Mouse (Mus musculus): ENCODE results near the gene Gjc2.

Gene Gjc2

GRCm38 (mm10) chr11:59161398-59161797 lies 21.6 kb downstream of the Gjc2 start:
- DNase-seq (ENCODE audit: low read depth, low spot score) = no peak

- no peak for DNase-seq (ENCODE audit: low read depth, low spot score)
Measured at GRCm38 (mm10) chr11:59159558-59159957, 23.5 kb downstream of the Gjc2 start.

- DNase-seq (ENCODE audit: low read depth, low spot score) = no peak
Measured at GRCm38 (mm10) chr11:59159099-59159498, 23.9 kb downstream of the Gjc2 start.

GRCm38 (mm10) chr11:59155900-59156299 lies 27.1 kb downstream of the Gjc2 start:
- no peak for DNase-seq (ENCODE audit: low read depth, low spot score)

GRCm38 (mm10) chr11:59154220-59154619 lies 28.8 kb downstream of the Gjc2 start:
- DNase-seq (ENCODE audit: low read depth, low spot score) = no peak

GRCm38 (mm10) chr11:59151729-59152128 lies 31.3 kb downstream of the Gjc2 start:
- peak; percentile 75 for DNase-seq (ENCODE audit: low read depth, low spot score)

- DNase-seq (ENCODE audit: low read depth, low spot score) = no peak
Measured at GRCm38 (mm10) chr11:59149302-59149701, 33.7 kb downstream of the Gjc2 start.

- no peak for DNase-seq (ENCODE audit: low read depth, low spot score)
Measured at GRCm38 (mm10) chr11:59142962-59143361, 40.1 kb downstream of the Gjc2 start.

GRCm38 (mm10) chr11:59141772-59142370 lies 41.1 kb downstream of the Gjc2 start:
- DNase-seq (ENCODE audit: low read depth, low spot score) = no peak

GRCm38 (mm10) chr11:59138537-59139486 lies 44.2 kb downstream of the Gjc2 start:
- DNase-seq (ENCODE audit: low read depth, low spot score) = no peak

- no peak for DNase-seq (ENCODE audit: low read depth, low spot score)
Measured at GRCm38 (mm10) chr11:59136994-59137706, 45.9 kb downstream of the Gjc2 start.

- DNase-seq (ENCODE audit: low read depth, low spot score) = no peak
Measured at GRCm38 (mm10) chr11:59135904-59136452, 47.0 kb downstream of the Gjc2 start, which contains the start of gene Obscn. Gene Obscn (minus strand): TSS chr11:59136402.

- DNase-seq (ENCODE audit: low read depth, low spot score) = no peak
Measured at GRCm38 (mm10) chr11:59135051-59135820, 47.8 kb downstream of the Gjc2 start.

- no peak for DNase-seq (ENCODE audit: low read depth, low spot score)
Measured at GRCm38 (mm10) chr11:59134373-59134997, 48.5 kb downstream of the Gjc2 start.

- no peak for DNase-seq (ENCODE audit: low read depth, low spot score)
Measured at GRCm38 (mm10) chr11:59132065-59132464, 50.9 kb downstream of the Gjc2 start.

GRCm38 (mm10) chr11:59131348-59131919 lies 51.6 kb downstream of the Gjc2 start:
- no peak for DNase-seq (ENCODE audit: low read depth, low spot score)

GRCm38 (mm10) chr11:59130782-59131181 lies 52.2 kb downstream of the Gjc2 start:
- no peak for DNase-seq (ENCODE audit: low read depth, low spot score)

Measured in WW6 (cell line).